Mouse (Mus musculus): ENCODE measurements at regions not wholly inside any gene's neighbourhood (a gene's known extent, or its start where the extent isn't known, plus 50 kb on each side); places are given as distances from the start of the nearest gene placed in this dataset.

- DNase-seq (ENCODE audit: low spot score in 2 of 2), result no peak
Measured at GRCm38 (mm10) chr13:39823346-39823954, 537.8 kb downstream of the Ofcc1 start.

GRCm38 (mm10) chr13:39774554-39774953 is 586.7 kb downstream of the Ofcc1 start:
- no peak for DNase-seq (ENCODE audit: low spot score in 2 of 2)

GRCm38 (mm10) chr13:39774111-39774510 is 587.1 kb downstream of the Ofcc1 start:
- no peak for DNase-seq (ENCODE audit: low spot score in 2 of 2)

- no peak for DNase-seq (ENCODE audit: low spot score in 2 of 2)
Measured at GRCm38 (mm10) chr13:39769228-39769627, 592.0 kb downstream of the Ofcc1 start.

DNA sequence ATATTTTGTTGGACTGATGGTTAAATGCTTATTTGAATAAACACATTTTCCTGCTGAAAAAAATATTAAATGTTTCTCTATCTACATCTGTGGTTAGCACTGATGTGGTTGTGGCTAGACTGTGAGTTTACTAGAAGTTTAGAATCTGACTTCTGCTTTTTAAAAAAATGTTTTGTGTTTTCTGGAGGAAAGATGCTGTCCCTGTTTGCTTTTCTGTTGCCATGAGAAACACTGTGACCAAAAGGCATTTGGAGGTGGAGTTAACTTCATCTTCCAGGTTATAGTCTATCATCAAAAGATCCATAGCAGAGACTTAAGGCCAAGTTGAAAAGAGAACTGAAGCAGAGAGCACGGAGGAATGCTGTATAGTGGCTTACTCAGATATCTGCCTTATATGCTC is 594.4 kb downstream of the Ofcc1 start:
- DNase-seq (ENCODE audit: low spot score in 2 of 2), result no peak
